In genomic region chr8:8335256-8335972, GRCm38 (mm10) we compare ENCODE assay signal across 9 mouse cellular contexts.
A peak's percentile ranks its signal among the peaks of the same experiment; 100 is the strongest.
DNase-seq lines count a peak whose midpoint lies in the region; ATAC-seq and TF ChIP-seq lines count a peak whose summit lies in the region.
"Had no signal": no experiment of that assay in that cellular context is flagged by ENCODE, and none has a peak within 500 bp of the region (broad histone marks: within the 10 kb centered on the region; RNA-seq: fewer than 3 reads in every experiment).

No protein-coding gene starts in this region.

- 63% methylated on average over 19 of the region's 19 CpGs for whole genome bisulfite sequencing in embryonic facial prominence, embryonic 14.5 days
- 84% methylated on average over 19 of the region's 19 CpGs for WGBS in embryonic facial prominence, embryonic 10.5 days
- WGBS in hindbrain, embryonic 14.5 days = 38% methylated on average over 19 of the region's 19 CpGs

- no peak for ATAC-seq in embryonic facial prominence, embryonic 14.5 days (ENCODE audit: low read depth)
- no peak for ATAC-seq in hindbrain, embryonic 14.5 days (ENCODE audit: low FRiP score)
- ATAC-seq: Patski had no signal

- no peak overlapping the region for H3K27ac ChIP-seq in embryonic facial prominence, embryonic 14.5 days (replicated peaks; ENCODE audit: low read depth, low read length)
- H3K27ac ChIP-seq in embryonic facial prominence, embryonic 10.5 days (replicated peaks) = no peak overlapping the region
- H3K27ac ChIP-seq in testis, adult 2 months (ENCODE audit: control insufficient read depth, insufficient read depth, low read depth, low read length) = peak overlapping the region; percentile 73
- no peak overlapping the region for H3K27ac ChIP-seq in hindbrain, embryonic 14.5 days

- H3K4me1 ChIP-seq in embryonic facial prominence, embryonic 14.5 days (ENCODE audit: control insufficient read depth, insufficient read depth, low read length) = peaks cover 12% of the 10 kb centered on the region
- peaks cover 8% of the 10 kb centered on the region; the same call in 1 of the 2 replicates for H3K4me1 ChIP-seq in embryonic facial prominence, embryonic 10.5 days
- H3K4me1 ChIP-seq in testis, adult 2 months (ENCODE audit: control insufficient read depth, insufficient read depth, low read length) = peaks cover 6% of the 10 kb centered on the region
- H3K4me1 ChIP-seq in hindbrain, embryonic 14.5 days (replicated peaks; ENCODE audit: control insufficient read depth, insufficient read depth, low read length) = peaks cover 8% of the 10 kb centered on the region; the same call in 1 of the 2 replicates

- TF ChIP-seq CTCF in testis, adult 2 months (IDR thresholded peaks at IDR 0.05; ENCODE audit: control insufficient read depth, insufficient read depth, insufficient replicate concordance, low read depth, low read length) = no peak

- no peak overlapping the region for H3K9ac ChIP-seq in embryonic facial prominence, embryonic 14.5 days (ENCODE audit: low read depth, low read length)
- H3K9ac ChIP-seq in hindbrain, embryonic 14.5 days = no peak overlapping the region

- H3K27me3 ChIP-seq in embryonic facial prominence, embryonic 14.5 days (replicated peaks; ENCODE audit: control insufficient read depth, insufficient read depth, low read length) = no peaks in the 10 kb centered on the region
- no peaks in the 10 kb centered on the region for H3K27me3 ChIP-seq in embryonic facial prominence, embryonic 10.5 days (replicated peaks; ENCODE audit: low read depth, poor library complexity, severe bottlenecking)
- no peaks in the 10 kb centered on the region for H3K27me3 ChIP-seq in testis, adult 2 months (ENCODE audit: control insufficient read depth, insufficient read depth, low read length)
- no peaks in the 10 kb centered on the region for H3K27me3 ChIP-seq in hindbrain, embryonic 14.5 days (ENCODE audit: control insufficient read depth, insufficient read depth, low read length)
- H3K27me3 ChIP-seq: Patski had no signal

- no peak overlapping the region for H3K4me2 ChIP-seq in embryonic facial prominence, embryonic 14.5 days (ENCODE audit: low read depth, low read length)
- no peak overlapping the region for H3K4me2 ChIP-seq in hindbrain, embryonic 14.5 days (replicated peaks)

- no peak for TF ChIP-seq POLR2A in testis, adult 2 months (IDR thresholded peaks at IDR 0.05; ENCODE audit: control insufficient read depth, low read depth, low read length)

- H3K4me3 ChIP-seq in embryonic facial prominence, embryonic 14.5 days (ENCODE audit: low read depth, low read length) = no peak overlapping the region
- no peak overlapping the region for H3K4me3 ChIP-seq in embryonic facial prominence, embryonic 10.5 days
- H3K4me3 ChIP-seq in testis, adult 2 months (ENCODE audit: control insufficient read depth, low read depth, low read length) = peak overlapping the region; percentile 54
- H3K4me3 ChIP-seq in hindbrain, embryonic 14.5 days (replicated peaks; ENCODE audit: low read length) = no peak overlapping the region

- peak; percentile 45 for DNase-seq in embryonic facial prominence, embryonic 14.5 days (ENCODE audit: low spot score)
- DNase-seq in embryonic facial prominence, embryonic 10.5 days (ENCODE audit: low spot score) = no peak
- DNase-seq in testis, postnatal 14 days (ENCODE audit: low spot score) = no peak
- DNase-seq in hindbrain, embryonic 14.5 days (ENCODE audit: low spot score) = peak; percentile 26
- peak; percentile 29 for DNase-seq in thymus, postnatal 4 days
- DNase-seq in cerebellum, adult 11-12 months = no peak
- no peak for DNase-seq in retina, embryonic 14.5 days (ENCODE audit: low spot score)

- H3K36me3 ChIP-seq in embryonic facial prominence, embryonic 14.5 days (ENCODE audit: control insufficient read depth, insufficient read depth, low read length) = no peaks in the 10 kb centered on the region
- H3K36me3 ChIP-seq in embryonic facial prominence, embryonic 10.5 days (replicated peaks) = no peaks in the 10 kb centered on the region
- H3K36me3 ChIP-seq in testis, adult 2 months (ENCODE audit: control insufficient read depth, insufficient read depth, low read length) = no peaks in the 10 kb centered on the region
- H3K36me3 ChIP-seq in hindbrain, embryonic 14.5 days (replicated peaks; ENCODE audit: control insufficient read depth, insufficient read depth) = no peaks in the 10 kb centered on the region

- no peaks in the 10 kb centered on the region for H3K9me3 ChIP-seq in embryonic facial prominence, embryonic 14.5 days (ENCODE audit: control insufficient read depth, low read length)
- H3K9me3 ChIP-seq in embryonic facial prominence, embryonic 10.5 days = no peaks in the 10 kb centered on the region
- no peaks in the 10 kb centered on the region for H3K9me3 ChIP-seq in hindbrain, embryonic 14.5 days (ENCODE audit: control insufficient read depth, low read length)

Comparison
In these comparisons a context has a peak if more than half of its experiments do, and no peak if none do; other contexts are left out.
1. DNase-seq: peak in embryonic facial prominence, embryonic 14.5 days (single experiment), hindbrain, embryonic 14.5 days (single experiment) and thymus, postnatal 4 days (single experiment); none in embryonic facial prominence, embryonic 10.5 days (single experiment), testis, postnatal 14 days (single experiment), cerebellum, adult 11-12 months (single experiment) and retina, embryonic 14.5 days (single experiment).